Mouse (Mus musculus): ENCODE results near the gene Gnaz.

The Gnaz gene

DNA sequence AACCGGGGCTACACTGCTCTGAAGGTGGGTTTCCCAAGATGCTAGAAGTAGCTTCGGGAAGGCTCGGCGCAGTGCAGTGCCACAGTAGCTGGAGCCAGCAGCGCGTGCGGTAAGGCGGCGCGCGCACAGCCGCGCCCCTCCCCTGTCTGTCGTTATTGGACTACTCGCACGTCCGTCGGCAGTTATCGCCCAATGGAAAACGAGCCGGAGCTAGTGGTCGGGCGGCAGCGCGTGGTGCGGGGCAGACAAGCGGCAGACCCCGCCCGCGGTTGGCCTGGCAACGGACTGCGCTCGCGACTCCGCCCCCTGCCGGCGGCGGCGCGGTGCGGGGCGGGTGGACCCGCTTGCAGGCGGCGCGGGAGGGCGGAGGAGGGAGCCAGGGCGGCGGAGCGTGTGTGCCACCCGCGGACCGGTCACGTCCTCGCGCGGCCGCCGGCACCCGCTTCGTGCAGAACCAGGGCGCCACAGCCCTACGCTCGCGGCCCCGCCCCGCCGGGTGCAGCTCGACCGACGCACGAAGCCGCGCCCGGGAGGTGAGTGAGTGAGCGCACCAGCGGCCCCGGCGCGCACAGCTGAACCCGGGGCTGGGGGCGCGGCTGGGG lies at the start of gene Gnaz:
TSS of gene Gnaz (plus strand) at position 328 of the 602 bp plus-strand sequence.
- DNase-seq, result peak; percentile 98

- no peak for DNase-seq
Observed at GRCm38 (mm10) chr10:74919277-74919676, 47.7 kb upstream of the Gnaz start.

GRCm38 (mm10) chr10:74920853-74921567 lies 46.0 kb upstream of the Gnaz start:
- peak; percentile 61 for DNase-seq

DNA sequence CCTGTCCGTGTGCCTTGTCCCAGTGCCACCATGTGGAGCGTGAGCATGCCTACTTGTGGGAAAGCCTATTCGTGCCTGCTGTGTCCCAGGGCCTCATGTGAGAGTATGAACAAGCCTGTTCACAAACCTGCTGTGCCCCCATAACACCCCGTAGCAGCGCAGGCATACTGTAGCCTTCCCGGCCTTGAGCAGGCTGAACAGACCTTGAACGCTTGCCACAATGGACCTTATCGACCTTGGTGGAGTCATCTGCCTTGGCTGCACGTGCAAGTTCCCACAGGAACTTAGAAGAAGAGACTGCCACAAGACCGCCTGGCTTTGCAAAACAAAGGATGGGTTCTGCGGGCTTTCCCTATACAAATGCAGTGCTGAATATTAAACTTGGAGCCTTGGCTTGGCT lies 45.4 kb upstream of the Gnaz start:
- DNase-seq, result no peak

DNA sequence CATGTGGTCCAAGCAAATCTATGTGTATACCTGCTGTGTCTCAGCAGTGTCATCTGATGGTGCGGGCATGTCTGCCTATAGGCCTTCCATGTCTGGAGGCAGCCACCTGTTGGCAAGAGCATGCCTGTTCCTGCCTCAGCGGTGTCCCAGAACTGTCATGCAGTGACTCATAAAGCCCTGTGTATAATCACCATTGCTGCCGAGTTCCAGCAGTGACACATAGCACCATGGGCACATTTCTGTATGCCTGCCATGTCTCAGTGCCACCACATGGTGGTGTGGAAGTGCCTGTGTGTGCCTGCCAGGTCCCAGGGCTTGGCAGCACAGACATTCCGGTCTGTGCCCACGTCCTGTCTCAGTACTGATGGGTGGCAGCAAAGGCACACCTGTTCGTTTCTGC lies 44.2 kb upstream of the Gnaz start:
- DNase-seq, result no peak

- no peak for DNase-seq
Observed at GRCm38 (mm10) chr10:74924274-74924673, 42.7 kb upstream of the Gnaz start.

DNA sequence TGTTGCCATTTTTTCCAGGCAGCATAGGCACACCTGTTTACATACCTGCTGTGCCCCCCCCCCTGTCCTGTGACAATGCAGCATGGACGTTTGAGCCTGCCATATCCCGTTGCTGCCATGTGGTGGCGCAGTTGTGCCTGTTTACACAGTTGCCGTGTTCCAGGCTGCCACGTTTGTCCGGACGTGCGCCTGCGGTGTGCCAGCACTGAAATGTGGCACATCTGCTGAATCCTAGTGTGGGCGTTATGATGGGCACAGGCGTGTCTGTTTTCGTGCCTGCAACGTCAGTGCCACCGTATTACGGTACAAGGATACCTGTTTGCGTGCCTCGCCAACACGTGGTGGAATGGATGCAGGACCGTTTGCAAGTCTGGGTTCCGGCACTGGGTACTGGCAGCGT lies 41.7 kb upstream of the Gnaz start:
- peak; percentile 77 for DNase-seq

GRCm38 (mm10) chr10:74928276-74928675 lies 38.7 kb upstream of the Gnaz start:
- no peak for DNase-seq

DNA sequence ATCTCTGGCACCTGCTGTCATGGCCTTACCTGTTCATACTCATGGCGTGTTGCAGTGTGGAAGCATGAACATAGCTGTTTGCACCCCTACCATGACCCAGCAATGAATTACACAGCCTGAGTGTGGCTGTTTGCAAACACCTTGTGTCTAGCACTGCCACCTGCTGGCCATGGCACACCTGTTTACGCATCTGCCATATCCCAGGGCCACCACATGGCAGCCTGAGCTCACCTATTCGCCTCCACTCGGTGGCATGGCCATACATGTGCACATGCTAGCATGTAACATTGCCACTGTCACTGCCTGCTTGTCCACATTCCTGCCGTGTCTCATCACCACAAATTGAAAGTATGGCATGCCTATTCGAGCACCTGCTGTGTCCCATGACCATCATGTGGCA lies 37.4 kb upstream of the Gnaz start:
- no peak for DNase-seq

- DNase-seq, result no peak
Observed at GRCm38 (mm10) chr10:74930541-74930940, 36.4 kb upstream of the Gnaz start.

DNA sequence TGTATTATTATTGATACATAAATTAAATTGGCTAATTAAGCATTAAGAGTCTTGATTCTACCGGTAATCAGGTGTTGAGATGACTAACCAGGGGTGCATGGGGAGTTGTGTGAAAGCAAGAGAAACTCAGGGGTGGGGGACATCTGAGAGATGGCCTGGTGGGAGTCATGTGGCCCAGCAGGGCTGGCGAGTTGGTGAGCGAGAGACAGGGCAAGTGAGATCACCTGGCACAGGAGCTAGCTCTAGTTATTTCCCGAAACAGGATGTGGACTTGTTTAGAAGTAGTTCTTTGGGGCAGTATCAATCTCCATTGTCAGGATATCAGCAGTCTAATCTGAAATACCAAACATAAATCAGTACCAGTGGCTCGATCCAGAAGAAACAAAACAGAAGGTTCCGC lies 35.3 kb upstream of the Gnaz start:
- no peak for DNase-seq

DNA sequence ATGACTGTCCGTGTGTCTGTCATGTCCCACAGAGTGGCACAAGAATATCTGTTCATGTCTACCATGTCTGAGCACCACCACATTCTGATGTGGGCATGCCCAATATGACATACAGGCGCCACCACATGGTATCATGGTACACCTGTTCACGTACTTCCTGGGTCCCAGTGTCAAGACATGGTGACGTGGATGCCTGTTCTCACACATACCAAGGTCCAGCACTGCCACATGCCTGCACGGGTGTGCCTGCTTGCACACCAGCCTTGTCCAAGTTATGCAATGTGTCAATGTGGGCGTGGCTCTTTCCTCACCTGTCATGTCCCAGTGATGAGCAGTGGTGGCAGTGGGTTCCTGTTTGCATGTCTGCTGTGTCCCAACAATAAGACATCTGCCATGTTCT lies 34.5 kb upstream of the Gnaz start:
- DNase-seq, result no peak

DNA sequence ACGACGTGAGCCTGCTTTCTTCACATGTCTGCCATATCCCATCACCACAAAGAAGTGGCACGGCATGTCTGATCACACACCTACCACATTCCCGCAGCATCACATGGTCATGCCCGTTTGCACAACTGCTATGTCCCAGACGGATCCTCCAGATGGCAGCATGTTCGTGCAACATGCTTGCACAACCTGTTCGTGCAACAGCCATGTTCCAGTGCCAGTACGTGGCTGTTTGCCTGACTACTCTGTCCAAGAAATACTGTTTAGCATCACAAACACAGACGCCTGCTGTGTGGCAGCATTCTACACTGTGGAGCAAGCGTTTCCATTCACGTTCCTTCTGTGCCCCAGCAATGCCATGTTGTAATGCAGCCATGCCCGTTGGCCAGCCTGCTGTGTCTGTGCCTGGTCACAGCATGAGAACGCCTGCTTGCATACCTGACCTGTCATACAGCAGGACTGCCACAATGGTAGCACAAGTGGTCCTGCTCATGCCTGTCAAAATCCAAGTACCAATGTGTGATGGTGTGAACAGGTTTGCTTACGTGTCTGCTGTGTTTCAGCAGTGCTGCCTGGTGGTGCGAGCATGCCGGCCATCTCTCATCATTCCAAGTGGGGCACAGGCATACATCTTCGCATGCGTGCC lies 33.3 kb upstream of the Gnaz start:
- DNase-seq, result peak; percentile 52

GRCm38 (mm10) chr10:74934521-74934920 lies 32.5 kb upstream of the Gnaz start:
- no peak for DNase-seq

DNA sequence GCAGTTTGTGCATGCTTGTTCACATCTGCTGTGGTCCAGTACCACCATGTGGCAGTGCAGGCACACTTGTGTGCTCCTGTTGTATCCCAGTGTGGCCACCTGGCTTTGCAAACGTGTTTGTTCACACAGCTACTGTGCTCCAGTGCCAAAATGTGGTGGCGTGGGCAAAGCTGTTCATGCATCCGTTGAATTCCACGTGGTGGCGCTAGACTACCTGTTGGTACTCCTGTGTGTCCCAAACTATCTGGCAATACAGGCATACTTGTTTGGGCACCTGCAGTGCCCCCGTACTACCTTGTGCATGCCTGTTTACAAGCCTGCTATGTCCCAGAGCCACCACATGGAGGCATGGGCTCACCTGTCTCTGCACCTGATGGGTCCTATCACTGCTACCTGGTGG lies 32.0 kb upstream of the Gnaz start:
- peak; percentile 50 for DNase-seq

- DNase-seq, result no peak
Observed at GRCm38 (mm10) chr10:74937003-74937790, 29.8 kb upstream of the Gnaz start.

DNA sequence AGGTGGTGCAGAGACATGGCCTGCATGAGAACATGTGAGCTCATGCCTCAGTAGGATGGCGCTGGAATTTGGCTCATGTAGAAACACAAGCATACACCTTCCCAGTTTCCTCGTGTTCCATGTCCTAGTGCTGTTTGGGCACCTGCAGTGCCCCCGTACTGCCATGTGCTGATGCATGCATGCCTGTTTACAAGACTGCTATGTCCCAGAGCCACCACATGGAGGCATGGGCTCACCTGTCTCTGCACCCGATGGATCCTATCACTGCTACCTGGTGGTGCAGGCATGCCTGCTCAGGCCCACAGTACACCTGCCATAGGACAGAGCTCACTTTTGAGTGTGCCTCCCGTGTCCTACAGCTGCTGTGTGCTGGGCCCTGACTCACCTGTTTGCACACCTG lies 28.6 kb upstream of the Gnaz start:
- DNase-seq, result no peak

DNA sequence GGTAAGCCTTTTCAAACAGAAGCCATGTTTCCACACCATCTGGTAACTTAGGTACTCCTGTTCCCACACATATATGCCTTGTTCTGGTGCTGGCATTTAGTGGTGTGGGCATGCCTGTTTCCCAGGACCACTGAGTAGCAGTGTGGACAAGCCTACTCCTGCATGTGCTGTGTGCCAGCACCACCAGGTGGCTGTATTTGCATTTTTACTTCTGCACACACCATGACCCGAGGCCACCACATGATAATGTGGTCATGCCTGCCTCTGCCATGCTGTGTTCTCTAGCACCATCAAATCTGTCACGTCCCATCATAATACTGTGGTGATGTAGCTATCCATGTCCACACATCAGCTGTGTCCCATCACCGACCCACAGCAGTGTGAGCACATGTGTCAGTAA lies 27.7 kb upstream of the Gnaz start:
- no peak for DNase-seq

DNA sequence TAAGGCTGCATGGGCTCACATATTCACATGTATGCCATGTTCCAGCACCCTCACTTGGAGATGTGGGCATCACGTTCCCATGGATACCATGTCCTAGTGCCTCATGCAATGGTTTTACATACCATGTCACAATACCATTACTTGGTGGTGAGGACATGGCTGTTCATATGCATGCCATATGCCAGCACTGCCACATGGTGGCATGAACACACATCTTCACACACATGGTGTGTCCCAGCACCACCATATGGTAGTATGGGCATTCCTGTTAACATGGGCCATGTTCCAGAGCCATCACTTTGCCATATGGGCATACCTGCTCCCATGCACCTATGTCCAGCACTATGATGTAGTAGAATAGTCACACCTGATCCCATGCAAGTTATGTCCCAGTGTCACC lies 26.2 kb upstream of the Gnaz start:
- no peak for DNase-seq

GRCm38 (mm10) chr10:74952830-74953443 lies 14.0 kb upstream of the Gnaz start:
- DNase-seq, result no peak

DNA sequence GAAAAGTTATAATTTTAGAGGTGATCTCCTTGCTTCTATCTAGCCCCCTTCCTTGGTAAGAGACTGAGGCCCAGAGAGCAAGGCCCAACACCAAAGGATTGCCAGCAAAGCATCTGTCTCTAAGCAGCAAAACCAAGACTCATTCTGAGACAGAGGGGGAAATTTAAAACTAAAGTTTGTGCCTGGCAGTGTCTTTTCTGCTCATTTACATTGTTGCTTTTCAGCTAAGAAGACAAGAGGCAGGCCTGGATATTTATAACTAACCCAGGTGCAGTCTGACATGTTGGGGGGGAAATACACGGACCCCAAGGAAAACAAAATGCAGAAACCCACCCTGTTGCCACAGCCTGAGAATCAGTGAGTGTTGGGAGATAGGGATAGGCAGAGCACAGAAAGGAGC lies 2.6 kb upstream of the Gnaz start:
- DNase-seq, result no peak

DNA sequence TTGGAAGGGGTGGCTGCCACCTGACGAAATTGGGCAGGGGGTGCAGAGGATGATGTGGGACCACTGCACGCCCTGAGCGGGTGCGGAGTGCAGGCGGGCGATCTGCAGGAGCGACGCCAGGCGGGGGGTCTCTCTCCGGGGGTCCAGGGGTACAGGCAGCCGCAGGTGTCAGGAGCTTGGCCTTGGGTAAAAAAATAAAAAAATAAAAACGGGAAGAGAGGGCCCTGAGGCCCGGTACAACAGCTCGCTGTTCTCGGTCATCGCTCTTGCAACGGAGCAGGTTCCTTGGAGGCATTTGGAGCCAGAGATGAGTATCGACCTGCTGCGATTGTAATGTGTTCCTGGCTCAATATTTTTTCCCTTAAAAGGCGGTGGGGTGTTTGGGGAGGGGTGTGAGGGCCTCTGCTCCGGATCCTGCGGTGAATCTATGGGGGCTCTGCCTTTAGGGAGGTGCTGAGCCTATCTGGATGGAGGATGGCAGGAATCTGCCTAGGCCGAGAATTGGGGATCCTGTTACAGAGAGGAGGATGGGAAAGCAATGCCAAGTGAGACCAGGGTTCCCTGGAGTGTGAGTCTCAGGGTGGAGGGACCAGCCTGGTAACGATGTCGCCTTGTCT lies 782 bp downstream of the Gnaz start:
- no peak for DNase-seq

GRCm38 (mm10) chr10:74969266-74969665 lies 2.3 kb downstream of the Gnaz start:
- DNase-seq, result no peak

Measured in right cerebral cortex, postnatal 4 days (tissue).